Mouse (Mus musculus) neural tube, embryonic 11.5 days (tissue): Measurements from ENCODE around the gene Rimklb. TPM values are rescaled to one million over a fixed set of nuclear protein-coding genes. Genes with fewer than 3 reads are reported as not detected.
"Not testable (repeated sequence)": the region's sequence is repeated elsewhere in the genome, so short reads cannot be mapped to it uniquely, and the experiment has no call there.

Experiments used
- ATAC-seq: fragments of 200-750 bp; cut with Nextera tagmentation; 2 replicates; pipeline ENCODE4 v1.8.0; 2017; ENCODE audit warnings: moderate number of reproducible peaks, mild to moderate bottlenecking, moderate TSS enrichment, moderate library complexity; ENCODE audit not compliant: insufficient read depth, low FRiP score, low TSS enrichment
- DNase-seq: peaks from one replicate; pipeline ENCODE4 v3.0.0-alpha.2; 2015; ENCODE audit warnings: low spot score
- H3K27ac ChIP-seq: fragments of 300-500 bp; sonication (generic); 2 replicates; pipeline ENCODE4 v1.5.1; 2014; ENCODE audit warnings: low read depth, mild to moderate bottlenecking, low read length
- H3K27me3 ChIP-seq: fragments of 300-500 bp; sonication (generic); 2 replicates; pipeline ENCODE4 v1.6.1; 2014; ENCODE audit warnings: mild to moderate bottlenecking, low read length, mixed read lengths; ENCODE audit not compliant: control insufficient read depth, insufficient read depth
- H3K36me3 ChIP-seq: fragments of 300-500 bp; sonication (generic); 2 replicates; pipeline ENCODE4 v1.6.1; 2014; ENCODE audit warnings: mild to moderate bottlenecking, low read length, moderate library complexity, mixed read lengths; ENCODE audit not compliant: control insufficient read depth, insufficient read depth
- H3K4me1 ChIP-seq: fragments of 300-500 bp; sonication (generic); 2 replicates; pipeline ENCODE4 v1.6.1; 2014; ENCODE audit warnings: low read length, mixed read lengths; ENCODE audit not compliant: control insufficient read depth, insufficient read depth
- H3K4me2 ChIP-seq: fragments of 300-500 bp; sonication (generic); 2 replicates; pipeline ENCODE4 v1.6.1; 2014; ENCODE audit warnings: low read depth, mild to moderate bottlenecking, moderate library complexity
- H3K4me3 ChIP-seq: fragments of 300-500 bp; sonication (generic); 2 replicates; pipeline ENCODE4 v1.5.1; 2014; ENCODE audit warnings: low read depth, low read length
- H3K9ac ChIP-seq: fragments of 300-500 bp; sonication (generic); 2 replicates; pipeline ENCODE4 v1.6.1; 2014; ENCODE audit warnings: mild to moderate bottlenecking, low read length
- H3K9me3 ChIP-seq: fragments of 300-500 bp; sonication (generic); 2 replicates; pipeline ENCODE4 v1.6.1; 2016; ENCODE audit warnings: low read length; ENCODE audit not compliant: control insufficient read depth
- WGBS: fragments of 180-500 bp; shearing (Covaris S2); extraction: QIAGEN DNeasy Blood & Tissue Kit; methylation state at CpG from one replicate; pipeline ENCODE4 v1.1.7; 2014; 5-methylcytosine and 5-hydroxymethylcytosine counted together
- polyA plus RNA-seq: library from polyadenylated mRNA; unstranded; fragments of >200 nt; fragmentation: Nextera tagmentation; extraction: Ambion mirVana; gene quantifications from 2 replicates; pipeline ENCODE4 v1.2.1, GENCODE M21; 2014

Gene Rimklb
- polyA plus RNA-seq = 68.3 and 75.3 TPM in 2 replicates

DNA sequence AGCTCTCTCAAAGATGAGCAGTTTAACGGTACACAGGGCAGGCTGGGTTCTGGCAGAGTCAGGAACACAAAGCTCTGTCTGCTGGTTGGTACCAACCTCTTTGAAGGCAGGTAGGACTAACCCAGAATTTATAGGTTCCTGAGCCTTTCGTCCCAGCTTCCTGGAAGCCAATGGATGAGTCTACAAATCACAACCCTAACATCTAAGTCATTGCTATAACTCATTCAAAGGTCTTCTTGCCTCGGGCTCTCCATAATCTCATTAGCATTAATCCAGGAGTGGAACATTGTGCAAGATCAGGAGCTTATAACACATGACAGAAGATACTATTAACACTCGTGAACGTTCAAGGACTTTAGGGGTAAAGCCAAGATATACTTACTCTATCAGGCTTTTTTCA is at the start of gene Rimklb:
Gene Rimklb, minus strand, starts transcription at position 101 of the 400 bp plus-strand sequence.
- Histone ChIP-seq H3K27me3 (no peaks in the 10 kb centered on the region), H3K27ac (no peak within 1 kb of the TSS), H3K9ac (no peak within 1 kb of the TSS), H3K4me1 (peaks cover 10% of the 10 kb centered on the region), H3K36me3 (no peaks in the 10 kb centered on the region), H3K9me3 (no peaks in the 10 kb centered on the region), H3K4me3 (no peak within 1 kb of the TSS), H3K4me2 (no peak within 1 kb of the TSS)
- 83% methylated on average over 5 of the region's 5 CpGs for WGBS
- ATAC-seq (no peak), DNase-seq (no peak)

GRCm38 (mm10) chr6:122545948-122546347 is 47.4 kb upstream of the Rimklb start:
- no peaks in the 10 kb centered on the region for H3K9me3 ChIP-seq
- 86% methylated on average over 10 of the region's 10 CpGs for WGBS
- no peak for ATAC-seq

GRCm38 (mm10) chr6:122545289-122545882 is 46.8 kb upstream of the Rimklb start:
- ATAC-seq (no peak), DNase-seq (no peak)
- no peaks in the 10 kb centered on the region for H3K36me3 ChIP-seq
- no peaks in the 10 kb centered on the region for H3K27me3 ChIP-seq
- no peaks in the 10 kb centered on the region for H3K9me3 ChIP-seq
- no peak overlapping the region for H3K27ac ChIP-seq
- no peak overlapping the region for H3K4me3 ChIP-seq
- no peaks in the 10 kb centered on the region for H3K4me1 ChIP-seq
- no peak overlapping the region for H3K4me2 ChIP-seq
- WGBS = 87% methylated on average over 9 of the region's 9 CpGs
- H3K9ac ChIP-seq = no peak overlapping the region

More at GRCm38 (mm10) chr6:122545948-122546347, 47.4 kb upstream of the Rimklb start:
- Histone ChIP-seq H3K4me3 (no peak overlapping the region), H3K27ac (no peak overlapping the region), H3K27me3 (no peaks in the 10 kb centered on the region), H3K4me1 (no peaks in the 10 kb centered on the region), H3K36me3 (no peaks in the 10 kb centered on the region), H3K9ac (no peak overlapping the region), H3K4me2 (no peak overlapping the region)
- no peak for DNase-seq

GRCm38 (mm10) chr6:122544672-122545071 is 46.1 kb upstream of the Rimklb start:
- no peak overlapping the region for H3K4me3 ChIP-seq
- H3K4me1 ChIP-seq = no peaks in the 10 kb centered on the region
- DNase-seq (no peak), ATAC-seq (no peak)
- 88% methylated on average over 1 of the region's 1 CpGs for WGBS
- no peaks in the 10 kb centered on the region for H3K27me3 ChIP-seq
- H3K9ac ChIP-seq = no peak overlapping the region
- H3K4me2 ChIP-seq = no peak overlapping the region
- no peaks in the 10 kb centered on the region for H3K36me3 ChIP-seq
- H3K9me3 ChIP-seq = no peaks in the 10 kb centered on the region
- H3K27ac ChIP-seq = no peak overlapping the region

DNA sequence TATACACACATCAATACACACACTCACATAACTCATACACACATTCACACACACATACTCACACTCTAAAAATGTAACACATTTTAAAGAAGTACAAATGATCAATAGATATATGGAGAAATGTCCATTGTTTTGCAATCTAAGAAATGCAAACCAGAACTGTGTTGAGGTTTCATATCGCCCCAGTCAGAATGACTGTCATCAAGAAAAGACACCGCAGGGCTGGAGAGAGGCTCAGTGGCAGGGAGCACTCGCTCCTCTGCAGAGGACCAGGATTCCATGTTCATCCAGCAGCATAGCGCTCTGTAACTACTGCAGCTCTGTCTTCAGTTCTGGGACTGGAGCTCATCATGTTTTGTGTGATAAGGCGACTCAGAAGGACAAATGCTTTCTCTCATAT is 45.0 kb upstream of the Rimklb start:
- Histone ChIP-seq H3K4me1 (no peaks in the 10 kb centered on the region), H3K36me3 (no peaks in the 10 kb centered on the region), H3K27ac (no peak overlapping the region), H3K9ac (no peak overlapping the region), H3K4me2 (no peak overlapping the region), H3K9me3 (no peaks in the 10 kb centered on the region), H3K4me3 (no peak overlapping the region), H3K27me3 (no peaks in the 10 kb centered on the region)
- DNase-seq = no peak
- no peak for ATAC-seq
- 83% methylated on average over 5 of the region's 5 CpGs for WGBS

- not testable (repeated sequence) for H3K36me3 ChIP-seq, ATAC-seq, H3K4me3 ChIP-seq, H3K4me1 ChIP-seq, H3K27ac ChIP-seq, H3K4me2 ChIP-seq, DNase-seq, H3K27me3 ChIP-seq, H3K9ac ChIP-seq, H3K9me3 ChIP-seq
- 76% methylated on average over 5 of the region's 5 CpGs for WGBS
These were observed 43.9 kb upstream of the Rimklb start for GRCm38 (mm10) chr6:122542459-122542858.

GRCm38 (mm10) chr6:122539564-122539963 is 41.0 kb upstream of the Rimklb start:
- Histone ChIP-seq H3K4me1 (no peaks in the 10 kb centered on the region), H3K27ac (no peak overlapping the region), H3K9me3 (no peaks in the 10 kb centered on the region), H3K4me3 (no peak overlapping the region), H3K36me3 (no peaks in the 10 kb centered on the region), H3K27me3 (no peaks in the 10 kb centered on the region), H3K4me2 (no peak overlapping the region), H3K9ac (no peak overlapping the region)
- no peak for ATAC-seq
- no peak for DNase-seq
- WGBS = 87% methylated on average over 9 of the region's 9 CpGs

DNA sequence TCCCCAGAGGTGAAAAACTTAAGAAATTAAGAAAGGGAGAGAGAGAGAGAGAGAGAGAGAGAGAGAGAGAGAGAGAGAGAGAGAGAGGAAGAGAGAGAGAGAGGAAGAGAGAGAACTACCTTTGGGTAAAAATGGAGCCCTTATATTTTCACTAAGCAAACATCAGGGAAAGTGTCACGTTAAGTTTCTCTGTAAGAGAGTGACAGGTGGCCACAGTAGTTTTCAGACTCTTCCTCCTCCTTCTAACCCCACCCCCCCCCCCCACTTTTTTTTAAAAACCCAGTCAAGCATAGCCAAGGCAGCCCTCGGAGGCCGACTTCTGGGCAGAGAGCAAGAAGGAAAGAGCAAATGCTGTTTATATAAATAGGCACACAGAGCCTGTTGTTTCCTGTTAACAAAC is 35.5 kb upstream of the Rimklb start:
- ATAC-seq (no peak), DNase-seq (no peak)
- H3K36me3 ChIP-seq = no peaks in the 10 kb centered on the region
- H3K9me3 ChIP-seq = no peaks in the 10 kb centered on the region
- no peaks in the 10 kb centered on the region for H3K27me3 ChIP-seq
- no peak overlapping the region for H3K9ac ChIP-seq
- H3K4me3 ChIP-seq = no peak overlapping the region
- 42% methylated on average over 3 of the region's 3 CpGs for WGBS
- no peaks in the 10 kb centered on the region for H3K4me1 ChIP-seq
- no peak overlapping the region for H3K4me2 ChIP-seq
- no peak overlapping the region for H3K27ac ChIP-seq

- no peaks in the 10 kb centered on the region for H3K9me3 ChIP-seq
- DNase-seq (no peak), ATAC-seq (no peak)
- WGBS = 10% methylated on average over 4 of the region's 4 CpGs
- no peak overlapping the region for H3K4me3 ChIP-seq
- no peak overlapping the region for H3K27ac ChIP-seq
- no peaks in the 10 kb centered on the region for H3K27me3 ChIP-seq
- peak overlapping the region; percentile 15; the same call in 1 of the 2 replicates for H3K4me2 ChIP-seq
- no peaks in the 10 kb centered on the region for H3K36me3 ChIP-seq
- no peak overlapping the region for H3K9ac ChIP-seq
- H3K4me1 ChIP-seq = no peaks in the 10 kb centered on the region
These were observed 34.3 kb upstream of the Rimklb start for GRCm38 (mm10) chr6:122532883-122533302.
